Mouse (Mus musculus) kidney, embryonic 14.5 days (tissue): Measurements from ENCODE around the gene Gm14190. TPM values are rescaled to one million over a fixed set of nuclear protein-coding genes. Genes with fewer than 3 reads are reported as not detected.
"Not testable (repeated sequence)": the region's sequence is repeated elsewhere in the genome, so short reads cannot be mapped to it uniquely, and the experiment has no call there.

ENCODE experiments used
- ATAC-seq: fragments of 200-750 bp; cut with Nextera tagmentation; 2 replicates; pipeline ENCODE4 v1.8.0; 2017; ENCODE audit warnings: moderate number of reproducible peaks, mild to moderate bottlenecking, moderate TSS enrichment, moderate library complexity; ENCODE audit not compliant: low FRiP score, low TSS enrichment
- H3K27ac ChIP-seq: fragments of 300-500 bp; sonication (generic); 2 replicates; pipeline ENCODE4 v1.5.1; 2014; ENCODE audit warnings: low read depth, mild to moderate bottlenecking, low read length, moderate library complexity, mixed read lengths
- H3K27me3 ChIP-seq: fragments of 300-500 bp; sonication (generic); 2 replicates; pipeline ENCODE4 v1.6.1; 2014; ENCODE audit warnings: mild to moderate bottlenecking, low read length; ENCODE audit not compliant: control insufficient read depth, insufficient read depth
- H3K36me3 ChIP-seq: fragments of 300-500 bp; sonication (generic); 2 replicates; pipeline ENCODE4 v1.6.1; 2014; ENCODE audit warnings: low read length, mixed read lengths; ENCODE audit not compliant: control insufficient read depth, insufficient read depth
- H3K4me1 ChIP-seq: fragments of 300-500 bp; sonication (generic); 2 replicates; pipeline ENCODE4 v1.6.1; 2014; ENCODE audit warnings: low read length, mixed read lengths; ENCODE audit not compliant: control insufficient read depth, insufficient read depth
- H3K4me2 ChIP-seq: fragments of 300-500 bp; sonication (generic); replicated peaks from 2 replicates; pipeline ENCODE4 v1.6.1; 2014; ENCODE audit warnings: low read depth, mild to moderate bottlenecking, low read length
- H3K4me3 ChIP-seq: fragments of 300-500 bp; sonication (generic); 2 replicates; pipeline ENCODE4 v1.5.1; 2014; ENCODE audit warnings: mild to moderate bottlenecking, low read length
- H3K9ac ChIP-seq: fragments of 300-500 bp; sonication (generic); 2 replicates; pipeline ENCODE4 v1.6.1; 2014; ENCODE audit warnings: low read depth, mild to moderate bottlenecking, low read length, moderate library complexity
- H3K9me3 ChIP-seq: fragments of 300-500 bp; sonication (generic); 2 replicates; pipeline ENCODE4 v1.6.1; 2016; ENCODE audit warnings: low read length; ENCODE audit not compliant: control insufficient read depth
- WGBS: fragments of 180-500 bp; shearing (Covaris S2); extraction: QIAGEN DNeasy Blood & Tissue Kit; methylation state at CpG from one replicate; pipeline ENCODE4 v1.1.7; 2014; 5-methylcytosine and 5-hydroxymethylcytosine counted together
- polyA plus RNA-seq: library from polyadenylated mRNA; unstranded; fragments of >200 nt; fragmentation: Nextera tagmentation; extraction: Ambion mirVana; gene quantifications from 2 replicates; pipeline ENCODE4 v1.2.1, GENCODE M21; 2014

The Gm14190 gene
- polyA plus RNA-seq, 1 experiment from 2014 or later, result not detected

DNA sequence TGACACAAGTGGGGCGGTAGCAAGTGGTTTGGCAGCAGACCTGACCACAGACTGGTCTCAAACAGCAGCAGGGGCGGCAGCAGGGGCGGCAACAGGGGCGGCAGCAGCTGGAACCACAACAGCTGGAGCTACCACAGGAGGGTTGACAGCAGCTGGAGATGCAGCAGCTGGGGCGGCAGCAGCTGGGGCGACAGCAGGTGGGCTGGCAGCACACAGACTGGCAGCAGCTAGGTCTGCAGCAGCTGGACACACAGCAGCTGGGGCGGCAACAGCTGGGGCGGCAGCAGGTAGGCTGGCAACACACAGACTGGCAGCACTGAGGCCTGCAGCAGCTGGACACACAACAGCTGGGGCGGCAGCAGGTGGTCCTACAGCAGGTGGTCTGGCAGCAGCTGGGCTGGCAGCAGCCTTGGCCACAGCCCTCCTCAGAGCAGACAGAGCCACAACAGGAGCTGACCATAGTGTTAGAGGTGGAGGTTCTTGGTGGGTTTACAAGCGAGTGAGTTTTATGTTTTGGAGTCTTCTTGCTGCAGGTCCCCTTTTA, 32.0 kb downstream of the Gm14190 start, which contains the start of gene Gm11563:
Gene Gm11563, minus strand, starts transcription at position 494 of the 544 bp plus-strand sequence.
- ATAC-seq, H3K9ac ChIP-seq, H3K27me3 ChIP-seq, H3K36me3 ChIP-seq, H3K27ac ChIP-seq, H3K4me1 ChIP-seq, H3K4me2 ChIP-seq, H3K9me3 ChIP-seq, H3K4me3 ChIP-seq: not testable (repeated sequence)
- 56% methylated on average over 10 of the region's 10 CpGs for WGBS

DNA sequence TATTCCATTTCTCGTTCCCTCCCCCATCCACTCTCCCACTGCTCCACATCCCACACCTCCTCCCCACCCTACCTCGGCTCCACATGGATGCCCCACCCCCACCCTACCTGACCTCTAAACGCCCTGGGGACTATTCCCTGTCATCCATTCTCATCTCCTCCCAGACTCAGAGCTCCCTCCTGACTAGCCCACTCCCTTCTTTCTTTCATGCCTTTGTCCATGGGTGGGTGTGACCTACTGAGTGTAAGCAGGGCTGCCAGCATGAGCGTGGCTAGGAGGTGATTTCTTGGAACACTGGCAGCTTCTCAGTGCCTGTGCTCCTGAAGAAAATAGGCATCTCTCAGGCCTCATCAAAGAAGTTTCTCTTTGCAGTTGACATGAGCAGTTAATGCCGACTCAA, 33.5 kb downstream of the Gm14190 start:
- Histone ChIP-seq H3K4me1 (no peaks in the 10 kb centered on the region), H3K27ac (no peak overlapping the region), H3K9ac (no peak overlapping the region), H3K4me2 (no peak overlapping the region), H3K9me3 (no peaks in the 10 kb centered on the region; the same call in 1 of the 2 replicates), H3K27me3 (no peaks in the 10 kb centered on the region), H3K36me3 (no peaks in the 10 kb centered on the region), H3K4me3 (no peak overlapping the region)
- no peak for ATAC-seq
- WGBS, result 45% methylated on average over 5 of the region's 5 CpGs

DNA sequence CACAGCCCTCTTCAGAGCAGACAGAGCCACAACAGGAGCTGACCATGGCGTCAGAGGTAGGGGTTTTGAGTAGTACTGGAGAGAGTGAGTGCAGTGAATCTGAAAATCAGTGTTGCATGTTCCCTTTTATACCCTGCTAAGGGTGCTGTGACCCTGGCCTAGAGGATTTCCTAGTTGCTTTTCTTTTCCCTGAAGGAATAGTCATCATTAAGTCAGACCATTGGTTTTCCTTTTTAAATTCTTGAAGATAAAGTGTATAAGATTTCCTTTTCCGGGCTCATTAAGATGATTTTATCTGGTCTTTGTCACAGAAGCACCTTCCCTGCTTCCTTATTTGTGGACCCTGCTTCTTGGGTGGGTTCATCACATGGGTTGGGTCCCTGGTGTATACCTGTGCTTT, 40.4 kb downstream of the Gm14190 start, which contains the start of gene Gm11555:
Gene Gm11555, minus strand, starts transcription at position 101 of the 400 bp plus-strand sequence.
- H3K9ac ChIP-seq, result no peak within 1 kb of the TSS
- no peak within 1 kb of the TSS for H3K4me2 ChIP-seq
- no peaks in the 10 kb centered on the region for H3K9me3 ChIP-seq
- H3K4me1 ChIP-seq, result no peaks in the 10 kb centered on the region
- H3K27ac ChIP-seq, result no peak within 1 kb of the TSS
- no peaks in the 10 kb centered on the region for H3K27me3 ChIP-seq
- WGBS, result 90% methylated on average over 2 of the region's 2 CpGs
- H3K4me3 ChIP-seq, result no peak within 1 kb of the TSS
- H3K36me3 ChIP-seq, result no peaks in the 10 kb centered on the region
- no peak for ATAC-seq

DNA sequence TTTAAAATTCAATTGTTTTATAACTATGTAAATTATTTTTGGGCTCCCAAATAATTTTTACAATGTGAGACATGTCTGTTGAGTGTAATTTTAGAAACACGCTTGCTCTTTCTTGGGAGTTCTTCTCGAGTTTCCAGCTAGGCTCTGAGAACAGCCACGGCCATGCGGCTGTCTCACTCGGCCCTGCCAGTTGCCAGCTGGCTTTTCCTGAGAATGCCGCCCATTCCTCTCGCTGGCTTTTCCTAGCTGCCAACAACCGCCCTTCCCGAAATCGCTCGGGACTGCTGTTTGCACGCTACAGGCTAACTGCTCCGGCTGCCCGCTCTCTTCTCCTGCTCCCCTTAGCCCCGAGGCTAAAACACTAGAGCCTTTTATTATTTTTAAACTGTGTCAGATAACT, 44.1 kb downstream of the Gm14190 start:
- no peak overlapping the region for H3K27ac ChIP-seq
- no peaks in the 10 kb centered on the region for H3K4me1 ChIP-seq
- H3K4me2 ChIP-seq, result no peak overlapping the region
- no peaks in the 10 kb centered on the region for H3K9me3 ChIP-seq
- no peak overlapping the region for H3K9ac ChIP-seq
- no peaks in the 10 kb centered on the region for H3K27me3 ChIP-seq
- no peaks in the 10 kb centered on the region for H3K36me3 ChIP-seq
- no peak overlapping the region for H3K4me3 ChIP-seq
- ATAC-seq, result no peak
- 83% methylated on average over 15 of the region's 15 CpGs for WGBS

DNA sequence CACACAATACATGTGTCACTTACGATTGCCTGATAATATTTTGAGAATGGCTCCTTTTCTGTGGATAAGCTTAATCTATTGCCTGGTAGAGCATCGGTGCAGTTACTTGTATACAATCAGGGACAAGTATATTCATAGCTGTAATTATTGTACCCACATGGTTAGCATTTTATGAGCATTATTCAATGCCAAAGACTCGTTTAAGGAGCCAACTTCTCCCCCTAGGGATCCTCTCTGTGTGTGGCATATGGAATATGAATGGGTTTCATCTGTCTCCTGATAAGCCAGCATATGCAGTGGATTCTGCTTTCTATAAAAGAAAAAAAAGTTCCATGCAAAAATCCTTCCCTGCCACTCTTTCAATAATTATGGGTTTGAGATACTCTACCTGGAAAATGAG, 46.2 kb downstream of the Gm14190 start:
- no peak for ATAC-seq
- Histone ChIP-seq H3K4me1 (no peaks in the 10 kb centered on the region), H3K9ac (no peak overlapping the region), H3K4me2 (no peak overlapping the region), H3K4me3 (no peak overlapping the region), H3K9me3 (no peaks in the 10 kb centered on the region), H3K27ac (no peak overlapping the region), H3K36me3 (no peaks in the 10 kb centered on the region), H3K27me3 (no peaks in the 10 kb centered on the region)
- WGBS, result 81% methylated on average over 3 of the region's 3 CpGs

DNA sequence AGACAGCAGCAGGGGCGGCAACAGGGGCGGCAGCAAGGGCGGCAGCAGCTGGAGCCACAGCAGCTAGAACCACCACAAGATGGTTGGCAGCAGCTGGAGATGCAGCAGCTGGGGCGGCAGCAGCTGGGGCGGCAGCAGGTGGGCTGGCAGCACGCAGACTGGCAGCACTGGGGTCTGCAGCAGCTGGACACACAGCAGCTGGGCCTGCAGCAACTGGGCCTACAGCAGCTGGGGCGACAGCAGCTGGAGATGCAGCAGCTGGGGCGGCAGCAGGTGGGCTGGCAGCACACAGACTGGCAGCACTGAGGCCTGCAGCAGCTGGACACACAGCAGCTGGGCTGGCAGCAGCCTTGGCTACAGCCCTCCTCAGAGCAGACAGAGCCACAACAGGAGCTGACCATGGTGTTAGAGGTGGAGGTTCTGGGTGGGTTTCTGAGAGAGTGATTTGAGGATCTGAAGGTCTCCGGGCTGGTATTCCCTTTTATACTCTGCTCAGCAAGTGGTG, 46.9 kb downstream of the Gm14190 start, which contains the start of gene Krtap4-7:
Gene Krtap4-7, minus strand, starts transcription at position 455 of the 505 bp plus-strand sequence.
- H3K4me3 ChIP-seq, H3K9me3 ChIP-seq, H3K4me1 ChIP-seq, H3K4me2 ChIP-seq, H3K27ac ChIP-seq, ATAC-seq, H3K36me3 ChIP-seq, H3K9ac ChIP-seq, H3K27me3 ChIP-seq: not testable (repeated sequence)
- WGBS, result 84% methylated on average over 9 of the region's 9 CpGs

DNA sequence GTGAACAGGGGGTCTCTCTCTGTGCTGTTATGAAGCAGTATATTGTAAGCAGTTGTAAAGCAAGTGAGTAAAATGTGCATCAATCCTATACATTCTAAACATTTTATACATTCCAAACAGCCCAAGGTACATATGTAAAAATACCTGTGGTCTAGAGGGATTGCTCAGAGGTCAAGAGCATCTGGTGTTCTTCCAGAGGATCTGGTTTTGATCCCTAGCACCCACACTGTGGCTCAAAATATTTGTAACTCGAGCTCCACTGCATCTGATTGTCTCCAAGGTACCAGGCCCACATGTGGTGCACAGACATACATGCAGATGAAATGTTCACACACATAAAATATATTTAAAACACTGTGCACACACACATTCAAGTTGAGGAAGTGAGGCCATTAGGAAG, 49.6 kb downstream of the Gm14190 start:
- H3K36me3 ChIP-seq, result no peaks in the 10 kb centered on the region
- no peak overlapping the region for H3K9ac ChIP-seq
- no peak overlapping the region for H3K27ac ChIP-seq
- 45% methylated on average over 1 of the region's 1 CpGs for WGBS
- no peaks in the 10 kb centered on the region for H3K4me1 ChIP-seq
- no peak overlapping the region for H3K4me3 ChIP-seq
- no peaks in the 10 kb centered on the region for H3K9me3 ChIP-seq
- ATAC-seq, result no peak
- H3K4me2 ChIP-seq, result no peak overlapping the region
- no peaks in the 10 kb centered on the region for H3K27me3 ChIP-seq

Other genes starting within 250 kb of the Gm14190 start
- gene Krt23, start 197.6 kb downstream of the Gm14190 start, polyA plus RNA-seq, result 24.7 and 33.3 TPM in 2 replicates
- gene Krt39, start 169.4 kb downstream of the Gm14190 start, polyA plus RNA-seq, result 0.43 and 0.69 TPM in 2 replicates
- gene Krt40, start 147.6 kb downstream of the Gm14190 start, polyA plus RNA-seq, result not detected in 2 replicates
- gene Krtap3-3, start 139.9 kb downstream of the Gm14190 start, polyA plus RNA-seq, result not detected in 2 replicates
- not detected in 2 replicates for gene Krtap3-2, start 133.9 kb downstream of the Gm14190 start, polyA plus RNA-seq
- not detected in 2 replicates for gene Gm11939, start 131.3 kb downstream of the Gm14190 start, polyA plus RNA-seq
- not detected in 2 replicates for gene Krtap3-1, start 124.1 kb downstream of the Gm14190 start, polyA plus RNA-seq
- not detected in 2 replicates for gene Krtap1-5, start 109.7 kb downstream of the Gm14190 start, polyA plus RNA-seq
- not detected in 2 replicates for gene Krtap1-4, start 107.1 kb downstream of the Gm14190 start, polyA plus RNA-seq
- not detected in 2 replicates for gene Krtap1-3, start 99.4 kb downstream of the Gm14190 start, polyA plus RNA-seq
- not detected in 2 replicates for gene Krtap9-3, start 92.6 kb downstream of the Gm14190 start, polyA plus RNA-seq
- not detected in 2 replicates for gene Gm11938, start 87.4 kb downstream of the Gm14190 start, polyA plus RNA-seq
- gene Gm11937, start 80.6 kb downstream of the Gm14190 start, polyA plus RNA-seq, result not detected in 2 replicates
- gene Krtap2-4, start 75.9 kb downstream of the Gm14190 start, polyA plus RNA-seq, result not detected in 2 replicates
- gene Gm11562, start 70.3 kb downstream of the Gm14190 start, polyA plus RNA-seq, result not detected in 2 replicates
- gene Krtap4-1, start 62.5 kb downstream of the Gm14190 start, polyA plus RNA-seq, result not detected in 2 replicates
- gene Krtap4-2, start 55.7 kb downstream of the Gm14190 start, polyA plus RNA-seq, result not detected in 2 replicates
- gene Krtap4-7, start 46.7 kb downstream of the Gm14190 start, polyA plus RNA-seq, result not detected in 2 replicates
- not detected in 2 replicates for gene Gm11555, start 40.5 kb downstream of the Gm14190 start, polyA plus RNA-seq
- gene Gm11563, start 31.8 kb downstream of the Gm14190 start, polyA plus RNA-seq, result not detected in 2 replicates
- gene Krtap4-6, start 24.8 kb downstream of the Gm14190 start, polyA plus RNA-seq, result not detected in 2 replicates
- not detected in 2 replicates for gene Gm14180, start 43.5 kb upstream of the Gm14190 start, polyA plus RNA-seq
- gene Gm11595, start 82.2 kb upstream of the Gm14190 start, polyA plus RNA-seq, result not detected in 2 replicates
- not detected in 2 replicates for gene Krtap4-8, start 90.0 kb upstream of the Gm14190 start, polyA plus RNA-seq
- not detected in 2 replicates for gene Krtap4-9, start 94.5 kb upstream of the Gm14190 start, polyA plus RNA-seq
- not detected in 2 replicates for gene Gm11596, start 102.7 kb upstream of the Gm14190 start, polyA plus RNA-seq
- gene Gm11569, start 108.2 kb upstream of the Gm14190 start, polyA plus RNA-seq, result not detected in 2 replicates
- not detected in 2 replicates for gene Gm11554, start 113.7 kb upstream of the Gm14190 start, polyA plus RNA-seq
- gene Krtap4-13, start 119.2 kb upstream of the Gm14190 start, polyA plus RNA-seq, result not detected in 2 replicates
- not detected in 2 replicates for gene Gm11564, start 124.9 kb upstream of the Gm14190 start, polyA plus RNA-seq
- gene 2300003K06Rik, start 147.3 kb upstream of the Gm14190 start, polyA plus RNA-seq, result not detected in 2 replicates
- not detected in 2 replicates for gene Krtap4-16, start 160.9 kb upstream of the Gm14190 start, polyA plus RNA-seq
- gene Gm11568, start 167.2 kb upstream of the Gm14190 start, polyA plus RNA-seq, result not detected in 2 replicates
- gene Gm11559, start 173.7 kb upstream of the Gm14190 start, polyA plus RNA-seq, result not detected in 2 replicates
- not detected in 2 replicates for gene Krtap9-1, start 182.6 kb upstream of the Gm14190 start, polyA plus RNA-seq
- not detected in 2 replicates for gene Gm11567, start 188.4 kb upstream of the Gm14190 start, polyA plus RNA-seq
- gene Krtap31-1, start 217.2 kb upstream of the Gm14190 start, polyA plus RNA-seq, result not detected in 2 replicates
- gene Gm11565, start 224.0 kb upstream of the Gm14190 start, polyA plus RNA-seq, result not detected in 2 replicates
- gene Krtap31-2, start 245.6 kb upstream of the Gm14190 start, polyA plus RNA-seq, result not detected in 2 replicates